8 mouse cellular contexts compared by ENCODE assay signal in genomic region chr19:46397436-46398001, GRCm38 (mm10). TPM values are rescaled to one million over a fixed set of nuclear protein-coding genes. Genes with fewer than 3 reads are reported as not detected.
DNase-seq lines count a peak whose midpoint lies in the region; ATAC-seq lines count a peak whose summit lies in the region.

No protein-coding gene starts in this region.

- no peaks in the 10 kb centered on the region for H3K9me3 ChIP-seq in embryonic facial prominence, embryonic 13.5 days
- no peaks in the 10 kb centered on the region for H3K9me3 ChIP-seq in neural tube, embryonic 12.5 days

- no peak for ATAC-seq in CD4-positive, CD25-positive, alpha-beta regulatory T cell, adult 4 months
- no peak; the same call in 1 of the 2 replicates for ATAC-seq in embryonic facial prominence, embryonic 13.5 days (ENCODE audit: insufficient number of reproducible peaks, insufficient read depth, low FRiP score, low TSS enrichment, low read depth)
- ATAC-seq in neural tube, embryonic 12.5 days (ENCODE audit: low FRiP score, low read depth), result no peak

- intact Hi-C loops in gastrocnemius, postnatal 36 days (cut with DNase I), result loop anchor here (1.0 kb wide), 1 partner anchor 46 kb away; no protein-coding TSS in a partner anchor

- peak overlapping the region; percentile 94 for H3K4me2 ChIP-seq in embryonic facial prominence, embryonic 13.5 days
- H3K4me2 ChIP-seq in neural tube, embryonic 12.5 days (replicated peaks), result peak overlapping the region; percentile 87

- peak overlapping the region; percentile 88 for H3K4me3 ChIP-seq in embryonic facial prominence, embryonic 13.5 days
- peak overlapping the region; percentile 82 for H3K4me3 ChIP-seq in neural tube, embryonic 12.5 days

- peaks cover 47% of the 10 kb centered on the region for H3K4me1 ChIP-seq in embryonic facial prominence, embryonic 13.5 days
- peaks cover 40% of the 10 kb centered on the region for H3K4me1 ChIP-seq in neural tube, embryonic 12.5 days

- peak overlapping the region; percentile 89 for H3K9ac ChIP-seq in embryonic facial prominence, embryonic 13.5 days
- H3K9ac ChIP-seq in neural tube, embryonic 12.5 days, result peak overlapping the region; percentile 85

- DNase-seq in CD4-positive, CD25-positive, alpha-beta regulatory T cell, adult 2 months (ENCODE audit: low read depth, low spot score), result peak; percentile 37
- DNase-seq in A20 (ENCODE audit: low read depth, low spot score), result peak; percentile 57
- peak; percentile 48 for DNase-seq in kidney, postnatal 10 days
- DNase-seq in gastrocnemius, postnatal 36 days, result no peak
- DNase-seq in spleen, adult 18-20 months, result no peak

- under 1% methylated on average over 19 of the region's 19 CpGs for WGBS in embryonic facial prominence, embryonic 13.5 days
- 1% methylated on average over 19 of the region's 19 CpGs for WGBS in neural tube, embryonic 12.5 days

- peak overlapping the region; percentile 89 for H3K27ac ChIP-seq in embryonic facial prominence, embryonic 13.5 days
- no peak overlapping the region for H3K27ac ChIP-seq in neural tube, embryonic 12.5 days

- no peaks in the 10 kb centered on the region for H3K27me3 ChIP-seq in embryonic facial prominence, embryonic 13.5 days
- no peaks in the 10 kb centered on the region for H3K27me3 ChIP-seq in neural tube, embryonic 12.5 days (replicated peaks)

- peaks cover 12% of the 10 kb centered on the region for H3K36me3 ChIP-seq in embryonic facial prominence, embryonic 13.5 days
- peaks cover 10% of the 10 kb centered on the region; the same call in 1 of the 2 replicates for H3K36me3 ChIP-seq in neural tube, embryonic 12.5 days

RNA-seq across cellular contexts. Expression of gene Sufu, which starts 0.8 kb away (rescaled TPM):
- 10 to 100 TPM; 10.2 to 11.6 TPM for polyA plus RNA-seq in CD4-positive, CD25-positive, alpha-beta regulatory T cell, adult 4 months (2017; shearing (Covaris generic))
- 38.5 and 39.3 TPM in 2 replicates for polyA plus RNA-seq in embryonic facial prominence, embryonic 13.5 days (2015; fragmentation: Nextera tagmentation; extraction: Ambion mirVana)
- polyA plus RNA-seq in neural tube, embryonic 12.5 days (2016; fragmentation: Nextera tagmentation; extraction: Ambion mirVana), result 36.3 and 37.3 TPM in 2 replicates
- total RNA-seq in gastrocnemius, postnatal 36 days (2021), result 1 to 10 TPM; 4.6 to 5.1 TPM

RNA-seq across cellular contexts. Expression of gene Actr1a, which starts 2.0 kb away (rescaled TPM):
- 100 to 1,000 TPM in 1 of 2 experiments, 10 to 100 TPM in 1; 92.4 to 111 TPM for polyA plus RNA-seq in CD4-positive, CD25-positive, alpha-beta regulatory T cell, adult 4 months (2017; shearing (Covaris generic))
- 139 and 160 TPM in 2 replicates for polyA plus RNA-seq in embryonic facial prominence, embryonic 13.5 days (2015; fragmentation: Nextera tagmentation; extraction: Ambion mirVana)
- 259 and 269 TPM in 2 replicates for polyA plus RNA-seq in neural tube, embryonic 12.5 days (2016; fragmentation: Nextera tagmentation; extraction: Ambion mirVana)
- total RNA-seq in gastrocnemius, postnatal 36 days (2021), result 10 to 100 TPM; 49.4 to 51.8 TPM

RNA-seq across cellular contexts. Expression of gene 2310034G01Rik, which starts 47.4 kb away (rescaled TPM):
- polyA plus RNA-seq in CD4-positive, CD25-positive, alpha-beta regulatory T cell, adult 4 months (2017; shearing (Covaris generic)), result under 1 TPM in 1 of 2 experiments, not detected in 1; 0.23 TPM
- polyA plus RNA-seq in embryonic facial prominence, embryonic 13.5 days (2015; fragmentation: Nextera tagmentation; extraction: Ambion mirVana), result 1.5 and 2.3 TPM in 2 replicates
- polyA plus RNA-seq in neural tube, embryonic 12.5 days (2016; fragmentation: Nextera tagmentation; extraction: Ambion mirVana), result 2.1 and 2.2 TPM in 2 replicates
- total RNA-seq in gastrocnemius, postnatal 36 days (2021), result under 1 TPM; 0.25 to 0.38 TPM

RNA-seq across cellular contexts. Expression of gene Mfsd13a, which starts 56.6 kb away (rescaled TPM):
- 10 to 100 TPM in 1 of 2 experiments, 1 to 10 TPM in 1; 3.8 to 10.5 TPM for polyA plus RNA-seq in CD4-positive, CD25-positive, alpha-beta regulatory T cell, adult 4 months (2017; shearing (Covaris generic))
- polyA plus RNA-seq in embryonic facial prominence, embryonic 13.5 days (2015; fragmentation: Nextera tagmentation; extraction: Ambion mirVana), result 3.3 and 4.3 TPM in 2 replicates
- polyA plus RNA-seq in neural tube, embryonic 12.5 days (2016; fragmentation: Nextera tagmentation; extraction: Ambion mirVana), result 8.5 and 9.3 TPM in 2 replicates
- 1 to 10 TPM in 1 of 2 experiments, under 1 TPM in 1; 0.79 to 1.1 TPM for total RNA-seq in gastrocnemius, postnatal 36 days (2021)

RNA-seq across cellular contexts. Expression of gene Cuedc2, which starts 59.0 kb away (rescaled TPM):
- polyA plus RNA-seq in CD4-positive, CD25-positive, alpha-beta regulatory T cell, adult 4 months (2017; shearing (Covaris generic)), result 10 to 100 TPM; 56.3 to 62.6 TPM
- polyA plus RNA-seq in embryonic facial prominence, embryonic 13.5 days (2015; fragmentation: Nextera tagmentation; extraction: Ambion mirVana), result 177 and 188 TPM in 2 replicates
- 284 and 289 TPM in 2 replicates for polyA plus RNA-seq in neural tube, embryonic 12.5 days (2016; fragmentation: Nextera tagmentation; extraction: Ambion mirVana)
- total RNA-seq in gastrocnemius, postnatal 36 days (2021), result 10 to 100 TPM; 55.9 to 56.4 TPM

Comparison
In these comparisons a context has a peak if more than half of its experiments do, and no peak if none do; other contexts are left out.
1. DNase-seq: peak in CD4-positive, CD25-positive, alpha-beta regulatory T cell, adult 2 months (single experiment), A20 (single experiment) and kidney, postnatal 10 days (single experiment); none in gastrocnemius, postnatal 36 days (0 of 2) and spleen, adult 18-20 months (0 of 2).